Mouse (Mus musculus): ENCODE data around the gene Gm42742.

The Gm42742 gene

GRCm38 (mm10) chr7:127020901-127021562, at the start of gene Gm42742, which contains the start of gene Prrt2:
Gene Gm42742, minus strand, starts transcription at chr7:127021097.
Gene Prrt2, minus strand, starts transcription at chr7:127021211.
- peak; percentile 82 for DNase-seq

GRCm38 (mm10) chr7:127066317-127066716, 45.4 kb upstream of the Gm42742 start:
- no peak for DNase-seq

GRCm38 (mm10) chr7:127065538-127065937, 44.6 kb upstream of the Gm42742 start:
- DNase-seq = no peak

- no peak for DNase-seq
These were observed 34.2 kb upstream of the Gm42742 start for GRCm38 (mm10) chr7:127055026-127055585.

GRCm38 (mm10) chr7:127041851-127042672, 21.2 kb upstream of the Gm42742 start, which contains the start of gene Kif22:
Gene Kif22, minus strand, starts transcription at chr7:127042471.
- DNase-seq = peak; percentile 90

GRCm38 (mm10) chr7:127031244-127031643, 10.3 kb upstream of the Gm42742 start:
- peak; percentile 33 for DNase-seq

GRCm38 (mm10) chr7:127030172-127030571, 9.3 kb upstream of the Gm42742 start:
- peak; percentile 34 for DNase-seq

- no peak for DNase-seq
These were observed 7.0 kb upstream of the Gm42742 start for GRCm38 (mm10) chr7:127027885-127028284.

- DNase-seq = peak; percentile 100
These were observed 6.3 kb upstream of the Gm42742 start, which contains the start of gene Maz for GRCm38 (mm10) chr7:127026984-127027726. Gene Maz, minus strand, starts transcription at chr7:127027037.

GRCm38 (mm10) chr7:127026616-127026983, 5.7 kb upstream of the Gm42742 start:
- no peak for DNase-seq

GRCm38 (mm10) chr7:127026161-127026600, 5.3 kb upstream of the Gm42742 start:
- peak; percentile 86 for DNase-seq

GRCm38 (mm10) chr7:127025556-127026160, 4.8 kb upstream of the Gm42742 start:
- peak; percentile 78 for DNase-seq

GRCm38 (mm10) chr7:127024755-127025555, 4.1 kb upstream of the Gm42742 start:
- DNase-seq = peak; percentile 91

- peak; percentile 60 for DNase-seq
These were observed 3.2 kb upstream of the Gm42742 start for GRCm38 (mm10) chr7:127023896-127024690.

GRCm38 (mm10) chr7:127023272-127023691, 2.4 kb upstream of the Gm42742 start:
- DNase-seq = peak; percentile 76

GRCm38 (mm10) chr7:127022528-127023271, 1.8 kb upstream of the Gm42742 start:
- DNase-seq = no peak

- DNase-seq = peak; percentile 68
These were observed 948 bp upstream of the Gm42742 start for GRCm38 (mm10) chr7:127021563-127022527.

GRCm38 (mm10) chr7:127020491-127020890, 406 bp downstream of the Gm42742 start:
- DNase-seq = peak; percentile 75
